Mouse (Mus musculus) heart, adult 2 months (tissue): ENCODE results near the gene Tfap2a. TPM values are rescaled to one million over a fixed set of nuclear protein-coding genes. Genes with fewer than 3 reads are reported as not detected.
A peak's percentile ranks its signal among the peaks of the same experiment; 100 is the strongest.

Experiments
- DNase-seq, 2 experiments: peaks; one replicate each; pipeline ENCODE4 v3.0.0; 2021
- H3K27ac ChIP-seq: fragments of 200-600 bp; 2 replicates; pipeline ENCODE4 v1.8.1; 2022
- H3K27me3 ChIP-seq: fragments of 200-500 bp; 2 replicates; pipeline ENCODE4 v1.6.1; 2012; ENCODE audit warnings: mild to moderate bottlenecking, low read length, inconsistent platforms, mixed read lengths; ENCODE audit not compliant: control insufficient read depth, insufficient read depth
- H3K36me3 ChIP-seq: fragments of 200-500 bp; 2 replicates; pipeline ENCODE4 v1.6.1; 2012; ENCODE audit warnings: low read length, inconsistent platforms; ENCODE audit not compliant: control insufficient read depth, insufficient read depth
- H3K4me1 ChIP-seq: fragments of 200-500 bp; 2 replicates; pipeline ENCODE4 v1.6.1; 2011; ENCODE audit warnings: low read length; ENCODE audit not compliant: control insufficient read depth, insufficient read depth
- H3K4me3 ChIP-seq: fragments of 200-600 bp; 2 replicates; pipeline ENCODE4 v1.8.1; 2022
- H3K79me2 ChIP-seq: fragments of 200-500 bp; replicated peaks from 2 replicates; pipeline ENCODE4 v1.6.1; 2012; ENCODE audit warnings: mild to moderate bottlenecking, inconsistent platforms, low read length, moderate library complexity, mixed read lengths; ENCODE audit not compliant: control insufficient read depth, insufficient read depth
- H3K9ac ChIP-seq: fragments of 200-500 bp; 2 replicates; pipeline ENCODE4 v1.6.1; 2012; ENCODE audit warnings: low read depth, mild to moderate bottlenecking, control low read depth, inconsistent platforms, low read length, mixed read lengths
- CTCF ChIP-seq: fragments of 200-600 bp; IDR thresholded peaks from 2 replicates; pipeline ENCODE4 v1.8.1; 2022; ENCODE audit warnings: antibody characterized with exemption, mild to moderate bottlenecking, moderate library complexity
- EP300 ChIP-seq: fragments of 200-500 bp; IDR thresholded peaks from 2 replicates; pipeline ENCODE4 v1.6.1; 2011; ENCODE audit warnings: low read depth, low read length, control low read depth; ENCODE audit not compliant: insufficient read depth
- POLR2A ChIP-seq: fragments of 200-500 bp; IDR thresholded peaks from 2 replicates; pipeline ENCODE4 v1.6.1; 2011; ENCODE audit warnings: mild to moderate bottlenecking, low read depth, low read length, control low read depth; ENCODE audit not compliant: insufficient read depth
- WGBS: fragments of 180-500 bp; shearing (Covaris S2); methylation state at CpG from one replicate; pipeline ENCODE4 v1.1.7; 2018; 5-methylcytosine and 5-hydroxymethylcytosine counted together
- intact Hi-C: fragments of 180-260 bp; cut with DNase I; formaldehyde crosslinking; loops from one replicate; pipeline ENCODE4 v1.15.1; 2025
- polyA plus RNA-seq: library from polyadenylated mRNA; depleted of rRNA; stranded (reverse); fragments of >200 nt; gene quantifications from 2 replicates; pipeline ENCODE4 v1.2.3, GENCODE M21; 2012
- total RNA-seq, 2 experiments: library from RNA; stranded (reverse); gene quantifications; 2 replicates each; pipeline ENCODE4 v1.2.3; 2021

The Tfap2a gene
- total and polyA plus RNA-seq, 3 experiments, result 0.08 to 0.18 (median 0.14) TPM

GRCm38 (mm10) chr13:40749603-40749905 lies 11.4 kb upstream of the Tfap2a start:
- TF ChIP-seq POLR2A (no peak), CTCF (no peak), EP300 (no peak)
- intact Hi-C loops, result loop anchor here (5.0 kb wide), 1 partner anchor 1102 kb away; no protein-coding TSS in a partner anchor
- Histone ChIP-seq H3K27ac (no peak overlapping the region), H3K4me3 (no peak overlapping the region), H3K27me3 (peaks cover 4% of the 10 kb centered on the region; the same call in 1 of the 2 replicates), H3K4me1 (no peaks in the 10 kb centered on the region), H3K36me3 (no peaks in the 10 kb centered on the region), H3K79me2 (no peaks in the 10 kb centered on the region), H3K9ac (no peak overlapping the region)
- no peak for DNase-seq
- WGBS, result 28% methylated on average over 9 of the region's 9 CpGs

- H3K4me3 ChIP-seq, result no peak overlapping the region
- H3K27me3 ChIP-seq, result peaks cover 7% of the 10 kb centered on the region
- H3K36me3 ChIP-seq, result no peaks in the 10 kb centered on the region
- H3K79me2 ChIP-seq, result no peaks in the 10 kb centered on the region
- H3K9ac ChIP-seq, result no peak overlapping the region
- WGBS, result 11% methylated on average over 19 of the region's 19 CpGs
- intact Hi-C loops, result loop anchor here (5.0 kb wide), 1 partner anchor 1102 kb away; no protein-coding TSS in a partner anchor
- no peak for DNase-seq
- H3K27ac ChIP-seq, result no peak overlapping the region
- H3K4me1 ChIP-seq, result no peaks in the 10 kb centered on the region
- TF ChIP-seq EP300, result no peak
- TF ChIP-seq CTCF, result peak; percentile 50
- no peak for TF ChIP-seq POLR2A
These were observed 10.8 kb upstream of the Tfap2a start for GRCm38 (mm10) chr13:40748785-40749602.

DNA sequence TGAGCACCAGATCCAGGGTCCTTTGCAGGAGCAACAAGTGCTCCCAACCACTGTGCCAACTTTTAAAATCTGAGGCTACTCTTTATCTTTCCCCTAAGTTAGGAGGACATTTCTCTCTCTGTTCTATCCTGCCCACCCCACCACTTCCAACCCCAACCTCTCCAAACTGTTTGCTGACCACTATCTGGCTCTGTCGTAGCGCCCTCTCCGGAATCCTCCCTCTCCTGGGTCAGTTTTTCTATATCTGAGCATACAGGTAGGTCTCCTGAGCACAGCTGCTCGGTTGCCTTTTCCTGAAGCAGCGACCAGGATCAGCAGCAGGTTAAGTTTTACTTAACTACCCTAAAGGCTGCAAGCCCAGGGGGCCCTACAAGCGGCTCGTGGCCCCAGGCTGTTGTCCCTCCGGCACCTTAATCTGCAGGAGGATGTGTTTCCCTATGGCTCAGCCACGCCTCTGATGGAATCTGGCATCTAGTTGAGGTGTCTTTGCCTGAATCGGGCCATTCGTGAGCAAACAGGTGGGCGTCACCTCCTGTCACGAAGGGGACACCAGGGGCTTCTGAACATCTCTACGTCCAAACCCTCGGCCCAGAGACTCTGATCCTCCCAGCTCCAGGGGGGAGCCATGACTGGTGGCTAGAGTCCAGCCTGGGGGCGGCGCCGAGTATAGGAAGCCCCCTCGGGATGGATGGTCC lies 6.1 kb upstream of the Tfap2a start:
- WGBS, result 5% methylated on average over 19 of the region's 19 CpGs
- intact Hi-C loops, result no loop called here

GRCm38 (mm10) chr13:40743221-40743620 lies 5.0 kb upstream of the Tfap2a start:
- intact Hi-C loops, result no loop called here
- no peaks in the 10 kb centered on the region for H3K4me1 ChIP-seq
- no peak overlapping the region for H3K4me3 ChIP-seq
- H3K27ac ChIP-seq, result no peak overlapping the region
- H3K36me3 ChIP-seq, result no peaks in the 10 kb centered on the region
- no peak for TF ChIP-seq CTCF
- TF ChIP-seq EP300, result no peak
- no peak for TF ChIP-seq POLR2A
- peaks cover 14% of the 10 kb centered on the region for H3K27me3 ChIP-seq
- H3K9ac ChIP-seq, result no peak overlapping the region
- H3K79me2 ChIP-seq, result no peaks in the 10 kb centered on the region
- WGBS, result 26% methylated on average over 4 of the region's 4 CpGs
- no peak for DNase-seq

More for the DNA sequence above, 6.1 kb upstream of the Tfap2a start:
- H3K4me1 ChIP-seq, result no peaks in the 10 kb centered on the region
- DNase-seq, result no peak
- H3K9ac ChIP-seq, result no peak overlapping the region
- TF ChIP-seq POLR2A (no peak), EP300 (no peak), CTCF (no peak)
- no peak overlapping the region for H3K27ac ChIP-seq
- no peaks in the 10 kb centered on the region for H3K79me2 ChIP-seq
- no peaks in the 10 kb centered on the region for H3K36me3 ChIP-seq
- H3K27me3 ChIP-seq, result peaks cover 11% of the 10 kb centered on the region
- H3K4me3 ChIP-seq, result no peak overlapping the region

DNA sequence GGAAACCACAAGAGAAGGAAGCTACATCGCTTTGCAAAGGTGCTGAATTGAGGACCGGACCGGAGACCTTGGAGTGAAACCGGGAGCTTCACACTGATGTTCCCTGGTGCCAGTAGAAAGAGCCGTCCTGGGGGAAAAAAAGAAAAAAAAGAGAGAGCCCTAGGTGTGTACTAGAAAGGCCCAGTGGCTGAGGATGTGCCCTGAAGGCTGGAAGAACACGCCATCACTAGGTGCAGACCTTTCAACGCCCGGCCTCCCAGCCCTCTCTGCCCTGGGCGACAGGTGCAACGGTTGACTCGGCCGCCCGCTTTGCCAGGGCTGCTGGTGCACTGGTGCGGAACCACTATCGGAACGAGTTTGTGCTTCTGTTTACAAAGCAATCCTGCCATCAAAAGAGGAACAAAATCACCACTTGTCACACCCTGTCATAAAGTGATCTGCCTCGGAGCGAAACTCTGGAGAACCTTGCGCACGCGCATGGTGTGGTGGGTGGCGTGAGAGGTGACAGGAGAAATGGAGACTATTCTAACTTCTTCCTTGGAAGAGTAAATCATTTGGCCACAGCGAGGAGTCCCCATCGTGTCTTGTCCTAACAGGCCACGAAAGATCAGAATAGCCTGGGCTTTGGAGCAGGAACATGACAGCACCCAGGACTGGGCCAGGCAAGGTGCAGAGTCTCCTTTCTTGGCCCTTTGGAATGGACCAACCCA lies 3.8 kb upstream of the Tfap2a start:
- Histone ChIP-seq H3K9ac (no peak overlapping the region), H3K4me1 (no peaks in the 10 kb centered on the region), H3K36me3 (no peaks in the 10 kb centered on the region), H3K4me3 (no peak overlapping the region), H3K27me3 (peaks cover 22% of the 10 kb centered on the region), H3K27ac (no peak overlapping the region), H3K79me2 (no peaks in the 10 kb centered on the region)
- 6% methylated on average over 25 of the region's 25 CpGs for WGBS
- intact Hi-C loops, result no loop called here
- DNase-seq, result no peak
- TF ChIP-seq EP300 (no peak), CTCF (no peak), POLR2A (no peak)

DNA sequence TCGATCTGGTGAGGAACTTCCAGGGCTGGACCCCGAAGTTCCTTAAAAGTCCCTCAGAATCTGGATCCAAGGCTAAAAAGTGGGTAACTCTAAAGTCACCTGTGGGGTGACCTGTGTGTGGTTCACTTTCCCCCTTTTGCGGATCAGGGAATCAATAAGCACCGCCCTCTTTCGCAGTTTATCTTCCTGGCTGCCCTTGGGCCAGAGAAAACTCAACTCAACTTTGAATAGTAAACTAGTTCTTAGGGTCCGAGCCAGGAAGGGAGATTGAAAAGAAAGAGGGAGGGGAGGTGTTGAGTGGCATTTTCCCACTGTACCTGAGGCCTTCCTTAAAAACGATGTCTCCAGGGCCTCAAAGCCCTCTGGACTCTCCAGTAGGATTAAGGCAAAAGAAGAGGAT lies 3.3 kb upstream of the Tfap2a start:
- Histone ChIP-seq H3K4me1 (no peaks in the 10 kb centered on the region), H3K79me2 (no peaks in the 10 kb centered on the region), H3K9ac (no peak overlapping the region), H3K27ac (no peak overlapping the region), H3K36me3 (no peaks in the 10 kb centered on the region), H3K27me3 (peaks cover 24% of the 10 kb centered on the region), H3K4me3 (no peak overlapping the region)
- DNase-seq, result no peak
- TF ChIP-seq POLR2A, result no peak
- TF ChIP-seq EP300, result no peak
- TF ChIP-seq CTCF, result no peak
- intact Hi-C loops, result no loop called here
- WGBS, result 4% methylated on average over 7 of the region's 7 CpGs
